Mouse (Mus musculus) heart, postnatal 0 days (tissue): Measurements from ENCODE around the gene Ercc1. TPM values are rescaled to one million over a fixed set of nuclear protein-coding genes. Genes with fewer than 3 reads are reported as not detected.

Experiments used
- ATAC-seq: fragments of 200-750 bp; cut with Nextera tagmentation; 2 replicates; pipeline ENCODE4 v1.8.0; 2017; ENCODE audit warnings: low read depth, moderate number of reproducible peaks, moderate library complexity; ENCODE audit not compliant: insufficient read depth
- DNase-seq: peaks from one replicate; pipeline ENCODE4 v3.0.0-alpha.2; 2016; ENCODE audit warnings: low spot score
- H3K27ac ChIP-seq: fragments of 300-500 bp; sonication (generic); 2 replicates; pipeline ENCODE4 v1.5.1; 2014; ENCODE audit warnings: low read depth, mild to moderate bottlenecking
- H3K27me3 ChIP-seq: fragments of 300-500 bp; sonication (generic); 2 replicates; pipeline ENCODE4 v1.6.1; 2014; ENCODE audit warnings: low read length, mixed read lengths; ENCODE audit not compliant: control insufficient read depth, insufficient read depth
- H3K36me3 ChIP-seq: fragments of 300-500 bp; sonication (generic); replicated peaks from 2 replicates; pipeline ENCODE4 v1.6.1; 2014; ENCODE audit warnings: low read length, mixed read lengths; ENCODE audit not compliant: control insufficient read depth, insufficient read depth
- H3K4me1 ChIP-seq: fragments of 300-500 bp; sonication (generic); 2 replicates; pipeline ENCODE4 v1.6.1; 2014; ENCODE audit warnings: antibody characterized with exemption; ENCODE audit not compliant: control insufficient read depth, insufficient read depth
- H3K4me2 ChIP-seq: fragments of 300-500 bp; sonication (generic); 2 replicates; pipeline ENCODE4 v1.6.1; 2014; ENCODE audit warnings: low read depth, mild to moderate bottlenecking, low read length, moderate library complexity
- H3K4me3 ChIP-seq: fragments of 300-500 bp; sonication (generic); 2 replicates; pipeline ENCODE4 v1.5.1; 2014; ENCODE audit warnings: low read depth, low read length
- H3K9ac ChIP-seq: fragments of 300-500 bp; sonication (generic); replicated peaks from 2 replicates; pipeline ENCODE4 v1.6.1; 2014; ENCODE audit warnings: low read depth, low read length, mixed read lengths
- H3K9me3 ChIP-seq: fragments of 300-500 bp; sonication (generic); replicated peaks from 2 replicates; pipeline ENCODE4 v1.6.1; 2016; ENCODE audit warnings: low read length; ENCODE audit not compliant: control insufficient read depth
- CTCF ChIP-seq: IDR thresholded peaks from 2 replicates; pipeline ENCODE4 v1.5.1; 2016; ENCODE audit warnings: antibody characterized with exemption, control low read depth, low read depth
- EP300 ChIP-seq: IDR thresholded peaks from 2 replicates; pipeline ENCODE4 v1.6.1; 2016; ENCODE audit warnings: antibody characterized with exemption, low read depth
- WGBS: fragments of 180-500 bp; shearing (Covaris S2); extraction: QIAGEN DNeasy Blood & Tissue Kit; methylation state at CpG from one replicate; pipeline ENCODE4 v1.1.7; 2014; 5-methylcytosine and 5-hydroxymethylcytosine counted together
- polyA plus RNA-seq: library from polyadenylated mRNA; unstranded; fragments of >200 nt; fragmentation: Nextera tagmentation; extraction: Ambion mirVana; gene quantifications from 2 replicates; pipeline ENCODE4 v1.2.1, GENCODE M21; 2015
- total RNA-seq: library from RNA; depleted of rRNA; stranded (reverse); fragments of >200 nt; gene quantifications from 2 replicates; pipeline ENCODE4 v1.2.3, GENCODE M21; 2014; ENCODE audit warnings: low replicate concordance

Ercc1 gene
- total and polyA plus RNA-seq, 2 experiments from 2014 or later: 26.2 to 55.2 TPM

DNA sequence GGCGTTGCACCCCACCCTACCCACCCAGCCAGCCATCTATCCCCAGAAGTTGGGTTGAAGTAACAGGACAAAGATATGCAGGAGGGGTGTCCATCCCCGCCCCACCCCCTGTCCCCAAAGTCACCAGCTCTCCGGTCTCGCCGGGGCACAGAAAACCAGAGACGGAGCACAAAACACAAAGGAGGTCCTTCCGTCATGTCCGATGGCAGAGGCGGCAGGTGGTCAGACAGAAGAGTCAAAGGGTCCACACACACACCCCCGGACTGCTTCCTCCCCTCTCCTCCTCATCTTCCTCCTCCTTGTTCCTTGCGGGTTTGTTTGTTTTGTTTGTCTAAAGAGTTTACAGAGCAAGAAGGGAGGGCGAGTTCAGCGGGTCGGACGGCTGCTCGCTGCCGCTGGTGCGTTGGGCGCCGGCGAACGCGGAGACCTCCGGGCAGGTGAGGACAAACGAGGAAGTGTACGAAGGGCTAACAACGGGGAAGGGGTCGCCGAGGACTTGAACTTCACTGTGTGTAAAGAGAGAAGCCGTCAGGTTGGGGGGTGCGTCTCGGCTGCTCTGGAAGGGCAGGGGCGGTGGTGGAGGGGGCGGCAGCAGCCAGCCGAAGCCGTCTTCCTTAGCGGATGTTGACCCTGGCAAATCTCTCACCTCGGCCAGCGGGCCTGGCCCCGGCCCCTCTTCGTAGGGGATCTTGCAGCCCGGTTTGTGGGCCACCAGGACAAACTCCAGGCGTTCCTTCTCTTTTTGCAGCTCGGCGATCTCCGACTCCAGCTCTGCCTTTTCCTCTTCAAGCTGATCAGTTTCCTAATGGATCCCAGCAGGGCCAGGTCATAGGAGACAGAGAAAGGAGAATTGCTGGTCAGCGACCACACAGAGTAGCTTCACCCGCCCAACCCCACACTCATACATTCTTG lies 39.8 kb upstream of the Ercc1 start:
- peak overlapping the region; percentile 38; the same call in 1 of the 2 replicates for H3K9ac ChIP-seq
- peak overlapping the region; percentile 62 for H3K4me2 ChIP-seq
- peaks cover 14% of the 10 kb centered on the region; the same call in 1 of the 2 replicates for H3K4me1 ChIP-seq
- ATAC-seq (no peak), DNase-seq (no peak)
- WGBS: 6% methylated on average over 48 of the region's 48 CpGs
- H3K27ac ChIP-seq: no peak overlapping the region
- H3K27me3 ChIP-seq: peaks cover 32% of the 10 kb centered on the region
- no peaks in the 10 kb centered on the region for H3K36me3 ChIP-seq
- no peaks in the 10 kb centered on the region for H3K9me3 ChIP-seq
- TF ChIP-seq EP300: no peak
- TF ChIP-seq CTCF: no peak
- H3K4me3 ChIP-seq: peak overlapping the region; percentile 43

DNA sequence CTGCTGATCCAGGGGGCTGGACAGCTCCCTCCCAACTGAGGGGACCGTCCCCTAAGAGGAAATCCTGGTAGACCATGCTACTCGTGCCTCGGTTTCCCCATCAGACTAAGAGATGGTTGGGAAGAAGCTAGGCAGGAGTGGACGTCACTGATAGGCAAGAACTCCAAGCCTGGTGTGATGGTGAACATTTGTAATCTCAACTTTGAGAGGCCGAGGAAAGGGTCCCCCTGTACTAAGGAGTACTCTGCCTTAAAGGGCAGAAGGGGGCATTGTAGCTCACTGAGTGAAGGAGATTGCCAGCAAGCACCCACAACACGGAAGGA lies 39.2 kb upstream of the Ercc1 start:
- H3K4me3 ChIP-seq: no peak overlapping the region
- TF ChIP-seq CTCF (no peak), EP300 (no peak)
- no peak overlapping the region for H3K9ac ChIP-seq
- H3K4me2 ChIP-seq: peak overlapping the region; percentile 62; the same call in 1 of the 2 replicates
- peaks cover 14% of the 10 kb centered on the region; the same call in 1 of the 2 replicates for H3K4me1 ChIP-seq
- no peak for DNase-seq
- H3K36me3 ChIP-seq: no peaks in the 10 kb centered on the region
- no peak for ATAC-seq
- no peak overlapping the region for H3K27ac ChIP-seq
- H3K9me3 ChIP-seq: no peaks in the 10 kb centered on the region
- H3K27me3 ChIP-seq: peaks cover 32% of the 10 kb centered on the region
- WGBS: 6% methylated on average over 6 of the region's 6 CpGs

DNA sequence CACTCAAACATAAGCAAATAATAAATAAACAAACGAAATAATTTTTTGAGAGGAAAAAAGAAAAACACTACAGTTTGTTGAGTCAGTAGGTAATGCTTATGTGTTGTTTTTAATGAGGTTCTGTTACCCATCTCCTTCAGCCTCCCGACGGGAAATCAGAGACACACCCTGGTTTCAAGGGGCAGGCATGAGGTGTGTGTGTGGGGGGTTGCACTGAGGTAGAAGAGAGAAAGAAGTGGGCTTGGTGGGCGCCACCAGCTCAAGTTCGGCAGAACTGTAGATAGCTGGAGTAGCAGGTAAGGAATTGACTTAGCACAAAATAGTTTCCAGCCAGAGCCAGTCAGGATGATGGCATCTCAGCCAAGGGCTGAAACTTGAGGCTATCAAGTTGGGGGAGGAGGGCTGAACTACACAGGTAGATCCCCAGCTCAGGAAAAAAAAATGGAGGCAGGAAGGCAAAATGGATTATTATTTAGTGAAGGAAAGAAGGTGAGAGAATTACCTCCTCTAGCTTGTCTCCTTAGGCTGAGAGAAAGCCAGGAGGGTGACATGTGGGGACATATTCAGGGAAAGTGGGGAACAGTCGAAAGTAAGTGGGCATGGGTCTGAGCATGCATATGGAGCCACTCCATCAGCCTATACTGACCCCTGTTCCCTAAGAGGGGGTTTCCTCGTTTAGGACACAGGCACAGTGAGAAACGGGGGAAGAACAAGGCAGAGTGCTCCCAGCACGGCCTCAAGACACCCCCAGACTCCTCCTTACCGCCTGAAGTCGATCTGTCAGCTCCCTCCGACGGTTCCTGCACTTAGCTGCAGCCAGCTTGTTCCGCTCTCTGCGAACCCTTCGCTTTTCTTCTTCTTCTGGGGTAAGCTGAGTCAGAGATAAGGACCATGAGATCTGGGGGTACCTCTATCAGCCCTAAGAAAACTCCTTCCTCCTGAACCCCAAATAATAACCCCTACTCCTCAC lies 38.5 kb upstream of the Ercc1 start:
- TF ChIP-seq CTCF: no peak
- TF ChIP-seq EP300: no peak
- no peaks in the 10 kb centered on the region for H3K36me3 ChIP-seq

DNA sequence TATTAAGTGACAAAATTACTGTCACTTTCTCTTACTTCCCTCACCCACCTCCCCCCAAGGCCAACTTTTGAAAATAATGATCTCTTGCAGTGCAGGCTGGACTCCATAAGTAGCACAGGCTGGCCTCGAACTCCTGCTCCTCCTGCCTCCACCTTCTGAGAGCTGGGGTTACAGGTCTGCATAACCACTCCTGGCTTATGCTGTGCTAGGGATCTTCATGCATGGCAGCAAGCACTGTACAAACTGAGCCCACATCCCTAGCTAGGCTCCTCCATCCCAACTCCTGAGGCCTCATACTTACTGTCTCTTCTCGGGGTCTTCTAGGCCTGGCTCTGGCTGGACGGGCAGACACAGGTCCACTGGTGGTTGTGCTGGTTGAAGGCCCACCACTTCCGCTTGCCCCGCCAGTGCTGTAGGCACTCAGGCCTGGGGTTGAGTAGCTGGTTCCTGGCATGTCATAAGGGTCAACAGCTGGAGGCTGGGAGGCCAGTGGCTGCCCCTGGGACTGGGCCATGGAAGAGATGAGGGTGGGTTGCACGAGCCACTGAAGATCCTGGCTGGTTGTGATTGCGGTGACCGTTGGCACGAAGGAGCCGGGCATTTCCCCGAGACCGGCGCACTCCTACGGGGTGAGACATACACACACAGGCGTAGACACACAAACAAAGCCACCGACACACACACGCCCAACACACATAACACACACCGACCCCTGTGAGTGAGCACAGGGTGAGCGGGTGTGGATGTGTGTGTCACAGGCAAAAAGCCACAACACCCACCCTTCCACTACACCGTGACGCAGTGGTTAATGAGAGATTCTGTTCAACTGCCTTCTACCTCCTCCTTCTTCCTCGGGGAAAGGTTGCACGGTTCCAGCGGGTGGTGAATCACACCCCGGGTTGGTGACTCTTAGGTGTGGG lies 37.5 kb upstream of the Ercc1 start:
- no peak overlapping the region for H3K4me3 ChIP-seq
- no peak overlapping the region for H3K9ac ChIP-seq
- no peak overlapping the region for H3K27ac ChIP-seq
- peaks cover 32% of the 10 kb centered on the region for H3K27me3 ChIP-seq
- ATAC-seq (no peak), DNase-seq (no peak)
- no peaks in the 10 kb centered on the region for H3K9me3 ChIP-seq
- H3K4me1 ChIP-seq: peaks cover 9% of the 10 kb centered on the region; the same call in 1 of the 2 replicates
- 68% methylated on average over 25 of the region's 25 CpGs for WGBS
- TF ChIP-seq EP300 (no peak), CTCF (no peak)
- H3K4me2 ChIP-seq: no peak overlapping the region
- no peaks in the 10 kb centered on the region for H3K36me3 ChIP-seq

More for the DNA sequence above, 38.5 kb upstream of the Ercc1 start:
- Histone ChIP-seq H3K4me2 (no peak overlapping the region), H3K27me3 (peaks cover 32% of the 10 kb centered on the region), H3K4me3 (no peak overlapping the region), H3K4me1 (peaks cover 14% of the 10 kb centered on the region; the same call in 1 of the 2 replicates), H3K27ac (no peak overlapping the region), H3K9me3 (no peaks in the 10 kb centered on the region), H3K9ac (no peak overlapping the region)
- no peak for DNase-seq
- ATAC-seq: no peak
- 53% methylated on average over 16 of the region's 16 CpGs for WGBS
